Mouse (Mus musculus): ENCODE results near the gene Nes.
A peak's percentile ranks its signal among the peaks of the same experiment; 100 is the strongest.

The Nes gene

GRCm38 (mm10) chr3:88022322-88023191 lies 51.7 kb downstream of the Nes start:
- DNase-seq (ENCODE audit: low spot score): peak; percentile 76

DNA sequence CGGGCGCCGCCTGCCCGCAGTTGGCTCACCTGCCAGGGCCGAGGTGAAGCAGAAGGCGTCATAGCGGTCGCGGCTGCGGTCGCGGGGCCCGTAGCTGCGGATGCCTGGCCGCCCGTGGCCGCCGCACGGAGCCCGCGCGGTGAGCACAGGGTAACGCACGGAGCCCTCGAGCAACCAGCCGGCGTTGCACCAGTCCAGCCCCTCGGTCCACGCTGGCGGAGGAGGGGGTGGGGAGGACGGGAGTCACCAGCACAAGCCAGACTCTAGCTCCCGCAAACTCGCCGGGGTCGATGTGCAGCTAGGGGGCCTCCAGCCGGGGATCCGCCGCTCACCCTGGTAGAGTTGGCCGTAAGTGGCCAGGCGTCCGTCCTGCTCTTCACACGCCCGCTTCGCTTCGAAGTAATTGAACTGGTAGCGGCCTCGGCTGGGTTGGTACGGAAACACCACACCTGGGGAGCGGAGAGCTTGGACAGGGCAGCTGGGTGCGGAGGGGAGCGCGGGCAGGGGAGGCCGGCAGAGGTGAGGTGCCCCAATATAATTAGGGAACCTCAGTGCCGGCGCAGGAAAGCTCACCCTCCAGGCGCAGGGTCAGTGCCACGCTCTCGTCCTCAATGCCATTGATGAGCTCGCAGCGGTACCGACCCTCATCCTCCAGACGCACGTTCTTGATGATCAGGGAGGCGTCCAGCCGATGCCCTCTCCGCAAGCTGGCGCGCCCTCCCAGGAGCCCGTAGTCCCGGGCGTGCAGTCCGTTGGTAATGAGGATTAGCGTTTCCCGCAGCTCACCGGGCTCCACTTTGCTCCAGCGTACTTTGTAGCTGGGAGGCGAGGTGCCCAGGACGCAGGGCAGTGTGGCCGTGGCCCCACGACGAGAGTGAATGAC lies 52.6 kb downstream of the Nes start:
- no peak for DNase-seq (ENCODE audit: low spot score)

- DNase-seq (ENCODE audit: low spot score): no peak
These were observed 55.9 kb downstream of the Nes start for GRCm38 (mm10) chr3:88026823-88027222.

DNA sequence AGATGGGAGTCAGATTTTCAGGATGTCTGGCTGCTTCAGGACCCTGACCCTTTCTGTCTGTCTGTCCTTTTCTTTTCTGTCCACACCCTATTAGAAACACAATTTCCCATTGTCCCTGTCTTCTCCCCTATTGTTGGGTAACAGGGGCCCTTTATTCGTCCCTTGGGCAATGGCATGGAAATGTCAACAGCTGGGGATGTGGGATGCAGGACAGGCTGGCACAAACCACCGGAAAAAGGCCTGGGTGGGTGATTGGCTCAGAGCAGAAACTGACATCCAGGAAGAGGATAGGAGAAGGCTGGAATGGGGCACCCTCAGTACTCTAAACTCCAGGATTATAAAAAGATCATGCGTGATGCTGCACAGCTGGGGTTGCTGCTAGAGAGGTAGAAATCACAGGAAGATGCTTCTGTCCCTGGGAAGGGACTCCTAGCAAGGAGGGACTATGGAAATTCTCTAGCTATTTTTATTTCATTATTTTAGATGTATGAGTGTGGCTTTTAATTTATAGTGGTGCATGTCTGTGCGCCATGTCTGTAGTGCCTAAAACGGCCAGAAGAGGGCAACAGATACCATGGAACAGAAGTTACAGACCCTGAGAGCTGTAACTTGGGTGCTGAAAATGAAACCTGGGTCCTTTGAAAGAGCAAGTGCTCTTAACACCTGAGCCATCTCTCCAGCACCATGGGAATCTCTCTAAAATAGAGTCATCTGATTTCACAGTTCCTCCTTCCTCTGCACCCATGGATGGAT lies 56.7 kb downstream of the Nes start, which contains the start of gene Hapln2:
Gene Hapln2, minus strand, starts transcription at position 150 of the 753 bp plus-strand sequence.
- DNase-seq (ENCODE audit: low spot score): peak; percentile 44
